Mouse (Mus musculus) intestine, embryonic 14.5 days (tissue): ENCODE measurements around the gene Mtg1. TPM values are rescaled to one million over a fixed set of nuclear protein-coding genes. Genes with fewer than 3 reads are reported as not detected.

ENCODE experiments used
- ATAC-seq: fragments of 200-750 bp; cut with Nextera tagmentation; replicated peaks from 2 replicates; pipeline ENCODE4 v1.8.0; 2017; ENCODE audit warnings: low read depth, moderate number of reproducible peaks, moderate TSS enrichment, moderate library complexity; ENCODE audit not compliant: low FRiP score, low TSS enrichment
- DNase-seq: peaks from one replicate; pipeline ENCODE4 v3.0.0-alpha.2; 2018; ENCODE audit warnings: low spot score
- H3K27ac ChIP-seq: fragments of 300-500 bp; sonication (generic); 2 replicates; pipeline ENCODE4 v1.5.1; 2014; ENCODE audit warnings: low read depth, mild to moderate bottlenecking, control low read depth
- H3K27me3 ChIP-seq: fragments of 300-500 bp; sonication (generic); replicated peaks from 2 replicates; pipeline ENCODE4 v1.6.1; 2014; ENCODE audit warnings: low read length, control low read depth; ENCODE audit not compliant: control insufficient read depth, insufficient read depth
- H3K36me3 ChIP-seq: fragments of 300-500 bp; sonication (generic); 2 replicates; pipeline ENCODE4 v1.6.1; 2014; ENCODE audit warnings: low read length, control low read depth; ENCODE audit not compliant: control insufficient read depth, insufficient read depth
- H3K4me1 ChIP-seq: fragments of 300-500 bp; sonication (generic); replicated peaks from 2 replicates; pipeline ENCODE4 v1.6.1; 2014; ENCODE audit warnings: low read length, control low read depth, mixed read lengths; ENCODE audit not compliant: control insufficient read depth, insufficient read depth
- H3K4me2 ChIP-seq: fragments of 300-500 bp; sonication (generic); 2 replicates; pipeline ENCODE4 v1.6.1; 2014; ENCODE audit warnings: low read length
- H3K4me3 ChIP-seq: fragments of 300-500 bp; sonication (generic); 2 replicates; pipeline ENCODE4 v1.5.1; 2014; ENCODE audit warnings: low read depth, low read length, control low read depth, mixed read lengths
- H3K9ac ChIP-seq: fragments of 300-500 bp; sonication (generic); 2 replicates; pipeline ENCODE4 v1.6.1; 2014; ENCODE audit warnings: mild to moderate bottlenecking, low read length
- H3K9me3 ChIP-seq: fragments of 300-500 bp; sonication (generic); 2 replicates; pipeline ENCODE4 v1.6.1; 2016; ENCODE audit warnings: low read length, control low read depth; ENCODE audit not compliant: control insufficient read depth
- WGBS: fragments of 180-500 bp; shearing (Covaris S2); extraction: QIAGEN DNeasy Blood & Tissue Kit; methylation state at CpG from one replicate; pipeline ENCODE4 v1.1.7; 2014; 5-methylcytosine and 5-hydroxymethylcytosine counted together
- polyA plus RNA-seq: library from polyadenylated mRNA; unstranded; fragments of >200 nt; fragmentation: Nextera tagmentation; extraction: Ambion mirVana; gene quantifications from 2 replicates; pipeline ENCODE4 v1.2.1, GENCODE M21; 2014

Mtg1 gene
- polyA plus RNA-seq, 1 experiment from 2014 or later: 31.6 TPM

DNA sequence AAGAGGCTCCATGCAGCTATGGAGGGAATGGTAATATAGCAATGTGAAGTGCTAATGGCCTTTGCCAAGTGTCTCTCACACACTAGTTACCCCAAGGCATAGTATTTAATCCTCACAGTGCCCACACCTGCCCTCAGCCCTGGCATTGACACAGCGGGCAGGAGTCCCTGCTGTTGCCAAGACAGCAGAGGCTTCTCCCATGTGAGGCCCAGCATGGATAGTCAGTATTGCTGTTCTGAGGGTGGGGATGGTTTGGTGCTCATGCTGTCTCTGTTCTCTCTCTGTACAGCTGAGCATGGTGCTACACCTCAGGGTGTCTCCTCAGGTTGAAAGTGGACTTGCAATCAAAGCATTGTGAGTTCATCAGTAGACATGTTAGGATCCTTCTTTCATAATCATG, 53.1 kb downstream of the Mtg1 start:
- H3K9me3 ChIP-seq: no peaks in the 10 kb centered on the region
- DNase-seq (no peak), ATAC-seq (no peak)
- H3K4me3 ChIP-seq: no peak overlapping the region
- H3K9ac ChIP-seq: no peak overlapping the region
- H3K4me1 ChIP-seq: no peaks in the 10 kb centered on the region
- H3K27ac ChIP-seq: no peak overlapping the region
- WGBS: 88% methylated on average over 1 of the region's 1 CpGs
- no peaks in the 10 kb centered on the region for H3K36me3 ChIP-seq
- H3K4me2 ChIP-seq: no peak overlapping the region
- no peaks in the 10 kb centered on the region for H3K27me3 ChIP-seq

DNA sequence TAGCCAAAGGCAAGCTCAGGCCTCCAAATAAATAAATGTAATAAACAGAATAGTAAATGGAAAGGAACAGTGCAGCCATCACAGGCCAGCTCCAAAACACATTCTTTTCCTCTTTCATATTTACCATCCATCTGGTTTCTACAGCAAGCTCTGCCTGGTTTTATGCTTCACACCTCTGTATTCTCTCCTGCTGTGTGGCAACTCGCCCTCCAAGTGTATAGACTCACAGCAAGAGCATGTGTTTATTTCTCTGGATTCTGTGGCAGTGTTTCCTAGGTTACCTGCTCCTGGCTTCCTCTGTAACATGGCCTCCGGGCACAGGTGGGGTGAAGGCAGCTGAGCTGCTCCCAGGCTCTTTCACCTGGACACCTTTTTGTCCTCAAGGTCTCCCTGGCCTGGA, 55.1 kb downstream of the Mtg1 start:
- DNase-seq (no peak), ATAC-seq (no peak)
- WGBS: 45% methylated on average over 2 of the region's 2 CpGs
- Histone ChIP-seq H3K4me3 (no peak overlapping the region), H3K9me3 (no peaks in the 10 kb centered on the region), H3K36me3 (no peaks in the 10 kb centered on the region), H3K4me1 (no peaks in the 10 kb centered on the region), H3K27ac (no peak overlapping the region), H3K27me3 (no peaks in the 10 kb centered on the region), H3K4me2 (no peak overlapping the region), H3K9ac (no peak overlapping the region)

DNA sequence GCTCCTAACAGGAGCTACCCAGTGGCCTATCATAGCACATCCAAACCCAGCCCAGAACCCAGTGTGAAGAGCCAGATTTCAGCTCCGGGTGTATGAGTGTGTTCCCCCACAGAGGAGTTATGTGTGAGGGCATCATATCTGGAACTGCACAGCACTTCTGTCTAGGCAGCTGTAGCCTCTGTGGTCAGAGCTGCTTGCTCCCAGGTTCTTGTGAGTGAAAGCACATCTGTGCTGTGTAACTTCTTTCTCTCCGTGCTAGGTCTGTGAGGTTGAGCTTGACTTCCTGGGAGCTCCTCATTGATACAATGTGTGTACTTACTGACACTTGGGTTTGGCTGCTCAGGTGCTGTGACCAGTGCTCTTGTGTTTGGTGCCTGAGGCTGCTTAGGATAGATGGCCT, 55.5 kb downstream of the Mtg1 start:
- 85% methylated on average over 2 of the region's 2 CpGs for WGBS
- DNase-seq (no peak), ATAC-seq (no peak)
- no peaks in the 10 kb centered on the region for H3K27me3 ChIP-seq
- H3K4me3 ChIP-seq: no peak overlapping the region
- H3K4me1 ChIP-seq: no peaks in the 10 kb centered on the region
- no peak overlapping the region for H3K27ac ChIP-seq
- no peak overlapping the region for H3K9ac ChIP-seq
- H3K9me3 ChIP-seq: no peaks in the 10 kb centered on the region
- no peaks in the 10 kb centered on the region for H3K36me3 ChIP-seq
- no peak overlapping the region for H3K4me2 ChIP-seq

DNA sequence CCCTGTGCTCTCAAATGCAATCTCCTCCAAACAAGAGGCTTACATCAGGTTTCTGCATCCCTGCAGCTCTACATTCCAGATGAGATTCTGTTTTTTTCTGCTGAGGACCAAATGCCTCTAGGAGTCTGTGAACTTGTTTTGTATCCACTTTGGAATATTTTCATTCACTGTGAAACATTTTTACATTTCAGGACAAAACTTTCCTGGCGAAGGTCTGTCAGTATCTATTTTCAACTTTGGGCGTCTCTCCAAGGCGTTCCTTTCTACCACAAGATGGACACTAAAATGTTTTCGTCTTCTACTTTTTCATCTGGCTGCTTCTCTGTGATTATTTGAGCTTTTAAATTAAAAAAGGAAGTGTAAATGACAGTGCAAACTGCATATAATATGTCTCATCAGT, 56.7 kb downstream of the Mtg1 start:
- Histone ChIP-seq H3K4me1 (no peaks in the 10 kb centered on the region), H3K4me2 (no peak overlapping the region), H3K4me3 (no peak overlapping the region), H3K27me3 (no peaks in the 10 kb centered on the region), H3K36me3 (no peaks in the 10 kb centered on the region), H3K27ac (no peak overlapping the region), H3K9ac (no peak overlapping the region), H3K9me3 (no peaks in the 10 kb centered on the region)
- ATAC-seq: no peak
- DNase-seq: no peak
- 83% methylated on average over 4 of the region's 4 CpGs for WGBS

DNA sequence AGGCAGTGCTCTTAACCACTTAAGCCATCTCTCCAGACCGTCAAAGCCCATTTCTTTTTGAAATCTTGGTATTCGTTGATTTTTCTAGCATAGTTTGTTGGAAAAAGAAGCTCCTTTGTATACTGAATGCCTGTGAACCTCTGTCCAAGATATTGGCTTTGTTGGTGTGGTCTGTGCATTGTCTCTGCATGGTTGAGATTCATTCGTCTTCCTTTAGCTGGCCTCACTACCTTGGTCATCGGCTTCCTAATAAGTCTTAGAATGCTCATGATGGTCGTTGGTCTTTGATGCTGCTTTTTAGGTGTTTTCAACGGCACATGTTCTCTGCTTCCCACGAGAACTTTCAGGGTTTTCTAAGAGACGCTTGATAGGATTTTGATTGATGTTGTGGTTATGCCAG, 58.6 kb downstream of the Mtg1 start:
- DNase-seq (no peak), ATAC-seq (no peak)
- Histone ChIP-seq H3K4me2 (no peak overlapping the region), H3K9ac (no peak overlapping the region), H3K9me3 (no peaks in the 10 kb centered on the region), H3K27ac (no peak overlapping the region), H3K4me3 (no peak overlapping the region), H3K36me3 (no peaks in the 10 kb centered on the region), H3K4me1 (no peaks in the 10 kb centered on the region), H3K27me3 (no peaks in the 10 kb centered on the region)
- 87% methylated on average over 8 of the region's 8 CpGs for WGBS

Other genes starting within 250 kb of the Mtg1 start
- 0.20 and 0.55 TPM in 2 replicates for gene Kndc1, start 242.9 kb upstream of the Mtg1 start, polyA plus RNA-seq
- not detected in 2 replicates for gene Utf1, start 193.8 kb upstream of the Mtg1 start, polyA plus RNA-seq
- 0.48 TPM in 1 of 2 replicates, not detected in the other for gene 6430531B16Rik, start 158.8 kb upstream of the Mtg1 start, polyA plus RNA-seq
- 1.6 and 2.1 TPM in 2 replicates for gene Adam8, start 145.0 kb upstream of the Mtg1 start, polyA plus RNA-seq
- 36.1 and 41.5 TPM in 2 replicates for gene Zfp511, start 101.2 kb upstream of the Mtg1 start, polyA plus RNA-seq
- gene Tubgcp2, start 100.9 kb upstream of the Mtg1 start, polyA plus RNA-seq: 56.0 and 61.2 TPM in 2 replicates
- gene Msx3, start 88.5 kb upstream of the Mtg1 start, polyA plus RNA-seq: not detected in 2 replicates
- 2.8 and 3.5 TPM in 2 replicates for gene Caly, start 55.0 kb upstream of the Mtg1 start, polyA plus RNA-seq
- 119 and 202 TPM in 2 replicates for gene Prap1, start 44.2 kb upstream of the Mtg1 start, polyA plus RNA-seq
- 34.9 and 39.4 TPM in 2 replicates for gene Fuom, start 35.1 kb upstream of the Mtg1 start, polyA plus RNA-seq
- gene Paox, start 21.8 kb upstream of the Mtg1 start, polyA plus RNA-seq: 35.5 and 39.5 TPM in 2 replicates
- gene Echs1, start 21.1 kb upstream of the Mtg1 start, polyA plus RNA-seq: 177 and 183 TPM in 2 replicates
- 0.72 and 0.77 TPM in 2 replicates for gene Sprn, start 17.3 kb downstream of the Mtg1 start, polyA plus RNA-seq
- gene Olfr522, start 27.2 kb downstream of the Mtg1 start, polyA plus RNA-seq: not detected in 2 replicates
- gene Olfr523, start 35.7 kb downstream of the Mtg1 start, polyA plus RNA-seq: not detected in 2 replicates
- gene Olfr524, start 68.4 kb downstream of the Mtg1 start, polyA plus RNA-seq: not detected in 2 replicates
- 0.07 TPM in 1 of 2 replicates, not detected in the other for gene Cd163l1, start 80.7 kb downstream of the Mtg1 start, polyA plus RNA-seq
- not detected in 2 replicates for gene 5830411N06Rik, start 109.7 kb downstream of the Mtg1 start, polyA plus RNA-seq
- gene Olfr525, start 183.3 kb downstream of the Mtg1 start, polyA plus RNA-seq: not detected in 2 replicates
- not detected in 2 replicates for gene Olfr527, start 196.5 kb downstream of the Mtg1 start, polyA plus RNA-seq
- gene Olfr60, start 224.1 kb downstream of the Mtg1 start, polyA plus RNA-seq: not detected in 2 replicates
- gene Olfr530, start 238.8 kb downstream of the Mtg1 start, polyA plus RNA-seq: not detected in 2 replicates